Mouse (Mus musculus) skeletal muscle tissue, adult 2 months (tissue): ENCODE measurements around the gene Slc8b1.

Experiments
- DNase-seq: peaks from one replicate; pipeline ENCODE4 v3.0.0-alpha.2; 2012; ENCODE audit warnings: low read depth, low spot score

Slc8b1 gene

GRCm38 (mm10) chr5:120567253-120567701, 56.3 kb downstream of the Slc8b1 start:
- DNase-seq: peak; percentile 80

GRCm38 (mm10) chr5:120567761-120568211, 56.8 kb downstream of the Slc8b1 start:
- DNase-seq: no peak

- DNase-seq: no peak
Observed at GRCm38 (mm10) chr5:120568336-120568768, 57.4 kb downstream of the Slc8b1 start.

- no peak for DNase-seq
Observed at GRCm38 (mm10) chr5:120568964-120569363, 58.0 kb downstream of the Slc8b1 start.

- no peak for DNase-seq
Observed at GRCm38 (mm10) chr5:120569791-120570190, 58.8 kb downstream of the Slc8b1 start.

- no peak for DNase-seq
Observed at GRCm38 (mm10) chr5:120570289-120570897, 59.4 kb downstream of the Slc8b1 start.

- no peak for DNase-seq
Observed at GRCm38 (mm10) chr5:120571056-120571740, 60.2 kb downstream of the Slc8b1 start.

GRCm38 (mm10) chr5:120574469-120575063, 63.6 kb downstream of the Slc8b1 start:
- no peak for DNase-seq

- DNase-seq: no peak
Observed at GRCm38 (mm10) chr5:120576781-120577301, 65.9 kb downstream of the Slc8b1 start.

- DNase-seq: no peak
Observed at GRCm38 (mm10) chr5:120577935-120578441, 67.0 kb downstream of the Slc8b1 start.

GRCm38 (mm10) chr5:120578504-120579081, 67.6 kb downstream of the Slc8b1 start:
- peak; percentile 59 for DNase-seq

- DNase-seq: peak; percentile 89
Observed at GRCm38 (mm10) chr5:120579211-120579897, 68.4 kb downstream of the Slc8b1 start.

- DNase-seq: no peak
Observed at GRCm38 (mm10) chr5:120579898-120580626, 69.1 kb downstream of the Slc8b1 start.

- no peak for DNase-seq
Observed at GRCm38 (mm10) chr5:120582002-120582401, 71.0 kb downstream of the Slc8b1 start.

- DNase-seq: no peak
Observed at GRCm38 (mm10) chr5:120583511-120583910, 72.5 kb downstream of the Slc8b1 start.
